Mouse (Mus musculus): ENCODE results near the gene Gzmk.
"Not testable (repeated sequence)": the region's sequence is repeated elsewhere in the genome, so short reads cannot be mapped to it uniquely, and the experiment has no call there.

Gene Gzmk

DNA sequence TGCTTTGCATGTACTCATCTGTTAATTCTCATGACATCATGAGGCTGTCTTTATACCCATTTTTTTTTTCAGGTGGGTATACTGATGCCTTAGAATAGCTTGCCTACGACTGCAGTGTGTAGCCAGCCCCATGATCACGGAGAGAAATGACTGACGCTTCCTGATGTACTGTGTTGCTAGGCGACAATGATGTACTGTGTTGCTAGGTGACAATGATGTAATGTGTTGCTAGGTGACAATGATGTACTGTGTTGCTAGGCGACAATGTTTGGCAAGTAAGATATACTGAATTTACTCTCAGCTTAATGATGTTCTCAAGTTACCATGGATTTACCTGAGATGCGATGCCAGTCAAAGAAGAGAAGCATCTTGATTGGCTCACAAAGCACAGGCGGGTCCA, at the start of gene Gzmk:
Gene Gzmk (minus strand): TSS at position 98 of the 400 bp plus-strand sequence.
- no peak for DNase-seq (ENCODE audit: low spot score in 2 of 2)

GRCm38 (mm10) chr13:113271189-113271588, 45.5 kb upstream of the Gzmk start:
- no peak for DNase-seq (ENCODE audit: low spot score in 2 of 2)

DNA sequence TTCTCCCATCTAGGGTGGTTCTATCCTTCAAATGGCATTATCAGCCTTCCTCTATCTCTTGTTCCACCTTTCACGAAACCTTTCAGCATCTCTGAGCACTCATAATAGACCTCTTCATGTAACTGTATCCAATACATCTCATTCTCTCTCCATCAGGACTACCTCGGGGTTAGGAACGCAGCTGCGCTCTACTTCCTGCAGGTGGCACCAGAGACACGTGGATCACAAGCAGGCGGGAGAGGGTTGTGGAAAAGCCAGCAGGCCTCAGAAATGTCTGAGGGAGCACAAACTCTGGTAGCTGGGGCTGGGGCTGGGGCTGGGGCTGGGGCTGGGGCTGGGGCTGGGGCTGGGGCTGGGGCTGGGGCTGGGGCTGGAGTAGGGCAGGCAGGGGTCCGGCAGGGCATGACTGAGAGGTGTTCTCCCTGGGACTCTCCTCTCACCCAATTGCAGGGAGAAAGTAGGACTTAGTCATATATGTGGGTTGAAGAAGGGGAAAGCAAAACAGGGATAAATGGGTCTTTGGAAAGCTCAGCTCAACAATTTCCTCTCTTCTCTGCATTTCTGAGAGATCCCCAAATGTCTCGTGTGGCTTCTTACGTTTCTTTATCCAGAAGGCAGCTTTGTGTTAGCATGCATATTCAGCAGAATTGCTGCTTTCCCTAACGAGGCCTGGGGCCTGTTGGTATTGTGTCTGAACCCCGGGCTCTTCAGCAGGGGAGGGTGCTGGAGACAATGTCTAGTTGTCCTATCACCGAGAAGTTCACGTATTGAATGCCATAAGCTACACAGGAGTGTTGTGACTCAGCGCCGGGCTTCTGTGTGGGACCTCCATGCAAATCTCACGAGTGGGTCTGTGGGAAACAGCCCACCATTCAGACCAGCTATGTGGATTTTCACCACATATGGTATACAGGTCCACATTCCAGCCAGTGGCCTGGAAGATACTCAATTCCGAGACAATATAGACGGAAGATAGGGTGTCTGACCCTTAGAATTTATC, 44.4 kb upstream of the Gzmk start:
- DNase-seq (ENCODE audit: low spot score in 2 of 2) = peak; percentile 57 to 78

DNA sequence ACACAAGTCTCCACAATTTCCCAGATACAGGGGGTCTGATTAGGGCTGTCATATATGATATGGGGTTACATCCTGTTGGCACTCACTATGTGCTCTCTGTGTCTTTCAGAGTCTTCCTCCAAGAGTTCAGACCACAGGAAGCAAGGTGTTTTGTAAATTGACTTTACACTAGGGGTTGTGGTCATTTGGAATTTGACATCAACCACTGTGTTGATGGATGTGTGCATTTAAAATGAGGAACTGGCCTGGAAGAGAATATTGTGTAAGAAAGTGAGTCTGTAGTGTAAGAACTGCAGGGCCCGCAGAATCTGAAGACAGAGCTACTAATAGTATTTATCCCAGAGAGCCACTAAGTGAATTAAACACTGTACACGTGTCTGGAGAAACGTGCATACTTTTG, 41.5 kb upstream of the Gzmk start:
- no peak for DNase-seq (ENCODE audit: low spot score in 2 of 2)

DNA sequence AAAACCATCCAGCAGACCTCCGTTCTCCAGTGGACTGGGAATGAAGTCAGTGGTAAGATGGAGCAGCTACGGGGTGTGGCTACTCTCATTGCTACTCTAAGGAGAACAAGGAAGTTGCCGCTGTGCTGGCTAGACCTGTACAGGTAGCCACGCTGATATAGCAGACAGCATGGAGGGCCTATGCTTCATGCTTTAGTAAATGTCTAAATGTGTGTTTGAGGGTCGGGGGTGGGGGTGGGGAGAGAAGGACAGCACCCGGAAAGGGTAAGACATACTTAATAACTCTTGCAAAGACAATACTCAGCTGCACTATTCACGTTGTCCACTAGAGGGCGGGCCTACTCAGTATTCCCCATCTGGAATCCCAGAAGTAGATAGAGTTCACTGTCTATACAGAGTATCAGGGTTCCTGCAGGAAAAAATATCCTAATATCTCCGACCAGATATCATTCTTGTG, 40.8 kb upstream of the Gzmk start:
- peak; percentile 45 to 75 for DNase-seq (ENCODE audit: low spot score in 2 of 2)

- DNase-seq (ENCODE audit: low spot score in 2 of 2) = no peak
These were observed 39.5 kb upstream of the Gzmk start for GRCm38 (mm10) chr13:113265257-113265656.

DNA sequence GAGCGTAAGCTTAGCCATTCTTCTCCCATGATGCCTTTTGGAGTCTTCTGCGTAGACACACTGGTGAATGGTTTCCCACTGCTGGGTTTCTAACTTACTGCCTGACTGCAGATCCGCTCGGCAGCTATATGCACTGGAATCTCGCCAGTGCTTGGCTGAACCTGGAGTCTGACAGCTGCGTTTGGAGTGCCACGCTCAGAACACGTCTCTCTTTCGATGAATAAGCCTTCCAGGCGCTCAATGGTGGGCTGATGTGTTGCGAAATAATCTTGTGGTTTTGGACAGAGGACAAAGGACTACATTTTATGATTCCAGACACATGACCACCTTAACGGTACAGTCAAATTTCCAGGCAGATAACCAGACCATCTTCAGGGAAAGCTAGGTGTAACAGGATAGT, 37.1 kb upstream of the Gzmk start:
- no peak for DNase-seq (ENCODE audit: low spot score in 2 of 2)

- no peak for DNase-seq (ENCODE audit: low spot score in 2 of 2)
These were observed 33.5 kb upstream of the Gzmk start for GRCm38 (mm10) chr13:113259237-113259636.

DNA sequence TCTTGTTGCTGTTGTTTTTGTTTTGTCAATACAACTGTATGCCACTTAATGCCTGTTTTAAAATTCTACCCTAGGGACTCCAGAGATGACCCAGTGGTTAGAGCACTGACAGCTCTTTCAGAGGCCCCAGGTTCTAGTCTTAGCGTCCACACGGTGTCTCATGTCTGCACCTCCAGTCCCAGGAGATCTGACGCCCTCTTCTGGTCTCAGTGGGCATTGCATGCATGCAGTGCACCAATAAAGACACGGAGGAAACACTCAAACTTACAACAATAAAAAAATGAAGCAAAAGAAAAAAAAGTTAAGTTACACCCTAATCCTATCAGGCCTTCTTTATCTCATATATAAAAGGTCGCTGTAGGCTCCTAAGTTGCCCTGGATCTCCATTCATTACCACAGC, 31.5 kb upstream of the Gzmk start:
- DNase-seq (ENCODE audit: low spot score in 2 of 2) = no peak

GRCm38 (mm10) chr13:113256766-113257165, 31.1 kb upstream of the Gzmk start:
- no peak for DNase-seq (ENCODE audit: low spot score in 2 of 2)

DNA sequence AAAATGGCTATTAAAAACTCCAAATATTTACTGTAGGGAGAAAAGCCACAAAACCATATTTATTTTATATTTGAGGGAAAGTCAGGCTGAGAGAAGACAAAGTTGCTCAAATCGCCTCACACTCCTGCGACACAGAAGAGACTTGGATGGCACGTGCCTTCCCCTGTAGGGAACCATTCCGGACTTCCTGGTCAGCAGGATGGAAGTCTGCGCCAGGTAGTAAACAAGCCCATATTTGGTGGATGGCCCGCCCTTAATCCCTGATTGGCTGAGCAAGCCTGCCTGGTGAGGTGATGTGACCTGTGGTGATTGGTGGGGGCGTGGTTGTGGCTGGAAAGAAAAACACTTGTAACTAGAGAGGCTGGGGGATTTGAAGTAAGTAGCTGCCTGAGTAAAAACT, 26.9 kb upstream of the Gzmk start:
- DNase-seq (ENCODE audit: low spot score in 2 of 2) = not testable (repeated sequence)

DNA sequence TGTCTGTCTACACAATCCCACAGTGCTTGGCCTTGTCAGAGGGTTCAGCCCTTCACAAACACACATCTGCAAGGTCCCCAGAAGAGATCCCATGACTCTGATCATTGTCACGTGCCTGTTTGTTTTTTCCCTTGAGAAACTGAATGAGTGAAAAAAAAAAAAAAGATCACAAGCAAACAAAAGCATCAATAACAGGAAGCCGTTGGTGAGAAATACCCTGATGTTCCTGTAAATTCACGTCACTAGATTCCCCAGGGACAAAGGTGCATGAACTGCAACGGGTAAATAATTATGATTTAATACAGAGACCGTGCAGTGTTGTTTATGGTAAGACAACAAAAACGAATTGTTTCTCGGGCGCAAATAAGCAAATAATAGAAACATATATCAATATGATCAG, 19.3 kb upstream of the Gzmk start:
- DNase-seq (ENCODE audit: low spot score in 2 of 2) = no peak

- no peak for DNase-seq (ENCODE audit: low spot score in 2 of 2)
These were observed 16.4 kb upstream of the Gzmk start for GRCm38 (mm10) chr13:113242129-113242528.

- DNase-seq (ENCODE audit: low spot score in 2 of 2) = no peak
These were observed 2.2 kb upstream of the Gzmk start for GRCm38 (mm10) chr13:113227666-113228463.

GRCm38 (mm10) chr13:113227076-113227475, 1.4 kb upstream of the Gzmk start:
- no peak for DNase-seq (ENCODE audit: low spot score in 2 of 2)

DNA sequence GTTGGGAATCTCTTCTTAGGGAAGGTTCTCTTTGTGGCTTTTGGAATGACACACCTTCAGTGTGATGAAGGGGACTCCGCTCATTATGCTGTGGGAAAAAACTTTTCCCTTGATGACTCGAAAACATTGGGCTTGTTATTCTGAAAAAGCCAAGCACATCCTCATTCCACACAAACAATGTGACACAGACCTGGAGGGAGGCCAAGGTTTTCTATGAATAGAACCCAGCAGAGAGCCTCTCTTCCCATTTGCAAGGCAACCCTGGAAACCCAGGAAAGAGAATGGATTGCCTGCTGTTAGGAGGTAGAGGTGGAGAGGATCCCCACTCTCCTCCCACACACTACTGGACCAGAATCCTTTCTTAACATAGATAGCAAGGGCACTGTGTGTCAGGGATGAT, 1.6 kb downstream of the Gzmk start:
- DNase-seq (ENCODE audit: low spot score in 2 of 2) = no peak

DNA sequence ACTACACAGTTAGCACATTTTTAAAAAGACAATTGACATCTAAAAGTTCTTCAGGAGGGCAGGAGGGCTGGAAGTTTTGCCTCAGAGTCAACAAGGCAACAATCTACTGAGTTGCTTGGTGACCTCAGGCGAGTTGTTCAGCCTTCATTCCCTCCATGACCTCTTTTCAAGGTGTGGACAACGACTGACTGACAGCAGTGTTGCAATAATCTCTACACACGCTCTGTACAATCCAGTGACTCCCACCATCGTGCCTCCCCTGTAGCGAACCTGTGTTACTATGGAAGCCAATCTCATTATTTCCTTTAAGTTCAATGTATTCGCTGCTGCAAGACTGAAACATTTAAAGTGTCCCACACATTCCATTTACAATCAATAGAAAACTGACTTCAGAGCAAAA, 3.9 kb downstream of the Gzmk start:
- DNase-seq (ENCODE audit: low spot score in 2 of 2) = no peak

GRCm38 (mm10) chr13:113213865-113214264, 11.8 kb downstream of the Gzmk start:
- DNase-seq (ENCODE audit: low spot score in 2 of 2) = no peak

DNA sequence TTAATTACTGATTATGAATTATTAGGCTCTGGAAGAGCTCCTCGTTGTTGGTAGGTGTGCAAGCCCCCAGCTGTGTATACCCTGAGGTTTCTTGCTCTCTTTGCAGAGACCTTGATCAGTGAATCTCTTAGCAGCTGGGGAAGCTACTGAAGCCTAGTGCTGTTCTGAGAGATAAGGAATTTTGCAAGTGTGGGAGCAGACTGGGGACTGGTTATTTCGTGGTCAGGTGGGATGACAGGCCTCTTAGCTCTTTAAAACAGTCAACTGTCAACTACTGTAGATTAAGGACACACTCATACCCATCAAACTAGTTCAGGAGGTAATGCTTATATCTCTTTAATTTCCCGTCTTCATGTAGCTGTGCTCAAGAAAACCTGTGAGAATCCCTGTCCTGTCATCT, 13.3 kb downstream of the Gzmk start:
- DNase-seq (ENCODE audit: low spot score in 2 of 2) = no peak

GRCm38 (mm10) chr13:113211345-113211744, 14.4 kb downstream of the Gzmk start:
- DNase-seq (ENCODE audit: low spot score in 2 of 2) = no peak

- DNase-seq (ENCODE audit: low spot score in 2 of 2) = no peak
These were observed 16.1 kb downstream of the Gzmk start, which contains the start of gene Esm1 for GRCm38 (mm10) chr13:113209624-113210023. TSS of gene Esm1 (plus strand) at chr13:113209659.

- no peak for DNase-seq (ENCODE audit: low spot score in 2 of 2)
These were observed 20.4 kb downstream of the Gzmk start for GRCm38 (mm10) chr13:113205346-113205745.
